ENCODE assay signal across 8 mouse cellular contexts in the genomic region with DNA sequence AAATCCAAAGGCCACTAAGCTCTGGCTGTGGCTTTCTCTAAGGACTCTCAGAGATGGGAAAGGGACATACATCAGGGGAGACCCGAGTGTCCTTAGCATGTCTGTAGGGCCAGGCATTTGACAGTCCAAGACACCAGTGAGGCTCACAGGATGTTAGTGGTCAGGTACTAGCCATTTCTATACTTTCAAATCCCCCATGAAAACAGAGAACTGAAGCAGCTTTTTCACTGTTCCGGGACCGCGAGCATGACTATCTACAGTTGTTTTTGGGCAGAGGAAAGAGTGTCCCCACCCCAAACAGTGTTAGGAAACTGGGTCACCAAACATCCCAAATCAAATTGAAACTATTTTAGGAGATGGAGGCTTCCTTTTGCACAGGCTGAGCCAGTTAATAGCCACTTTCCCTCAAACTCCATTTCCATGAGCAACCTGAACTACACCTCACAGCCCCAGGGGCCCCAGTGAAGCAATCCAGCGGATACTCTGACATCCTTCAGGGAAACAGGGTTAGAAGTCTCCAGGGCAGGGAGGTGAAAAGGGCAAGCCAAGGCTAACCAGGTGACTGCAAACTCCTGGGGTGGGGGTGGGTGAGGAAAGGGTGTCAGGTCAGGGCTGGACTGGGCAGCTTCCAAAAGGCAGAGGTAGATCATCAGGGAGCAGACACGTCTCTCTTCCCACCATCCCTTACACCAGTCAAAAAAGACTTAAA. TPM values are rescaled to one million over a fixed set of nuclear protein-coding genes. Genes with fewer than 3 reads are reported as not detected.
DNase-seq lines count a peak whose midpoint lies in the region; ATAC-seq and TF ChIP-seq lines count a peak whose summit lies in the region.

No protein-coding gene starts in this region.

- ATAC-seq in embryonic facial prominence, embryonic 15.5 days (ENCODE audit: insufficient number of reproducible peaks, low FRiP score, low TSS enrichment, low read depth) = no peak

- H3K4me1 ChIP-seq in lung, adult 2 months (ENCODE audit: control insufficient read depth, insufficient read depth, low read length) = peaks cover 14% of the 10 kb centered on the region
- H3K4me1 ChIP-seq in embryonic facial prominence, embryonic 15.5 days = peaks cover 17% of the 10 kb centered on the region
- H3K4me1 ChIP-seq in olfactory bulb, adult 2 months (ENCODE audit: control insufficient read depth, insufficient read depth, low read length) = peaks cover 11% of the 10 kb centered on the region

- peak overlapping the region; percentile 86 for H3K4me2 ChIP-seq in embryonic facial prominence, embryonic 15.5 days (replicated peaks)

- peaks cover 15% of the 10 kb centered on the region for H3K36me3 ChIP-seq in embryonic facial prominence, embryonic 15.5 days

- WGBS in lung, adult 2 months = 25% methylated on average over 6 of the region's 6 CpGs
- WGBS in embryonic facial prominence, embryonic 15.5 days = 43% methylated on average over 6 of the region's 6 CpGs
- 41% methylated on average over 6 of the region's 6 CpGs for WGBS in olfactory bulb, adult 2 months

- peak overlapping the region; percentile 44 for H3K4me3 ChIP-seq in lung, adult 2 months (replicated peaks; ENCODE audit: extremely low read depth, low read depth, low read length)
- H3K4me3 ChIP-seq in embryonic facial prominence, embryonic 15.5 days (replicated peaks) = peak overlapping the region; percentile 78
- H3K4me3 ChIP-seq in olfactory bulb, adult 2 months (ENCODE audit: insufficient read depth, low read depth, low read length) = peak overlapping the region; percentile 75

- TF ChIP-seq POLR2A in lung, adult 2 months (IDR thresholded peaks at IDR 0.05; ENCODE audit: borderline replicate concordance, extremely low read depth, low read depth, low read length) = no peak
- no peak for TF ChIP-seq POLR2A in olfactory bulb, adult 2 months (IDR thresholded peaks at IDR 0.05; ENCODE audit: insufficient read depth, low read depth, low read length)

- DNase-seq in lung, adult 2 months = no peak
- no peak for DNase-seq in lung, postnatal 10 days
- peak; percentile 25 to 62 for DNase-seq in kidney, postnatal 25 days
- no peak for DNase-seq in spleen, postnatal 14 days (ENCODE audit: low spot score in 2 of 2)
- no peak for DNase-seq in gastrocnemius, postnatal 10 days
- no peak for DNase-seq in urinary bladder, postnatal 4 days (ENCODE audit: low spot score in 2 of 2)

- no peaks in the 10 kb centered on the region for H3K9me3 ChIP-seq in embryonic facial prominence, embryonic 15.5 days (replicated peaks)

- no peak overlapping the region for H3K27ac ChIP-seq in embryonic facial prominence, embryonic 15.5 days (replicated peaks)
- no peak overlapping the region for H3K27ac ChIP-seq in olfactory bulb, adult 2 months (ENCODE audit: insufficient read depth, low read depth, low read length)

- H3K27me3 ChIP-seq in embryonic facial prominence, embryonic 15.5 days = no peaks in the 10 kb centered on the region

- H3K9ac ChIP-seq in embryonic facial prominence, embryonic 15.5 days = peak overlapping the region; percentile 26; the same call in 1 of the 2 replicates

- TF ChIP-seq CTCF in lung, adult 2 months (IDR thresholded peaks at IDR 0.05; ENCODE audit: insufficient read depth, low read length) = no peak
- TF ChIP-seq CTCF in olfactory bulb, adult 2 months (IDR thresholded peaks at IDR 0.05; ENCODE audit: insufficient read depth, low read depth, low read length) = no peak

RNA-seq across cellular contexts. Expression of a gene that starts 1.3 kb away (rescaled TPM):
- 50.0 and 52.8 TPM in 2 replicates for polyA plus RNA-seq in lung, adult 2 months (2012; rRNA removed)
- polyA plus RNA-seq in embryonic facial prominence, embryonic 15.5 days (2015; fragmentation: Nextera tagmentation; extraction: Ambion mirVana) = 41.0 and 42.2 TPM in 2 replicates
- not detected in 2 replicates for polyA plus RNA-seq in olfactory bulb, adult 2 months (2012; ENCODE audit: insufficient read depth, insufficient read length, low replicate concordance, missing spikeins)
- total RNA-seq in gastrocnemius, postnatal 10 days (2021) = 10 to 100 TPM; 13.4 to 18.5 TPM

RNA-seq across cellular contexts. Expression of a gene that starts 14.4 kb away (rescaled TPM):
- polyA plus RNA-seq in lung, adult 2 months (2012; rRNA removed) = 44.9 and 54.3 TPM in 2 replicates
- polyA plus RNA-seq in embryonic facial prominence, embryonic 15.5 days (2015; fragmentation: Nextera tagmentation; extraction: Ambion mirVana) = 47.8 and 48.2 TPM in 2 replicates
- not detected in 2 replicates for polyA plus RNA-seq in olfactory bulb, adult 2 months (2012; ENCODE audit: insufficient read depth, insufficient read length, low replicate concordance, missing spikeins)
- 10 to 100 TPM; 53.8 to 67.7 TPM for total RNA-seq in gastrocnemius, postnatal 10 days (2021)

RNA-seq across cellular contexts. Expression of a gene that starts 24.5 kb away (rescaled TPM):
- 44.1 and 53.8 TPM in 2 replicates for polyA plus RNA-seq in lung, adult 2 months (2012; rRNA removed)
- 95.1 and 98.4 TPM in 2 replicates for polyA plus RNA-seq in embryonic facial prominence, embryonic 15.5 days (2015; fragmentation: Nextera tagmentation; extraction: Ambion mirVana)
- 76.8 TPM in 1 of 2 replicates, not detected in the other for polyA plus RNA-seq in olfactory bulb, adult 2 months (2012; ENCODE audit: insufficient read depth, insufficient read length, low replicate concordance, missing spikeins)
- total RNA-seq in gastrocnemius, postnatal 10 days (2021) = 100 to 1,000 TPM; 231 to 235 TPM

RNA-seq across cellular contexts. Expression of a gene that starts 35.4 kb away (rescaled TPM):
- polyA plus RNA-seq in lung, adult 2 months (2012; rRNA removed) = not detected in 2 replicates
- 39.7 and 50.0 TPM in 2 replicates for polyA plus RNA-seq in embryonic facial prominence, embryonic 15.5 days (2015; fragmentation: Nextera tagmentation; extraction: Ambion mirVana)
- not detected in 2 replicates for polyA plus RNA-seq in olfactory bulb, adult 2 months (2012; ENCODE audit: insufficient read depth, insufficient read length, low replicate concordance, missing spikeins)
- total RNA-seq in gastrocnemius, postnatal 10 days (2021) = not detected

Comparison
In these comparisons a context has a peak if more than half of its experiments do, and no peak if none do; other contexts are left out.
1. DNase-seq: peak in kidney, postnatal 25 days (2 of 2); none in lung, adult 2 months (single experiment), lung, postnatal 10 days (single experiment), spleen, postnatal 14 days (0 of 2), gastrocnemius, postnatal 10 days (single experiment) and urinary bladder, postnatal 4 days (0 of 2).
2. RNA of a gene that starts 14.4 kb away (polyA plus RNA-seq): 44.9 to 54.3 TPM in lung, adult 2 months and 47.8 to 48.2 TPM in embryonic facial prominence, embryonic 15.5 days; not detected in olfactory bulb, adult 2 months; every median in the first group is over 10 times any median in the second.
3. Peak in every context shown above with its lines, with median percentiles within 50 percentile points of each other: H3K4me3 ChIP-seq.